Mouse (Mus musculus): ENCODE results near the gene Rpl32.

Gene Rpl32

GRCm38 (mm10) chr6:115814104-115814503 is 5.6 kb upstream of the Rpl32 start:
- DNase-seq = peak; percentile 76

- no peak for DNase-seq
These were observed 3.1 kb upstream of the Rpl32 start for GRCm38 (mm10) chr6:115811606-115812005.

GRCm38 (mm10) chr6:115808196-115808487 is 405 bp downstream of the Rpl32 start:
- no peak for DNase-seq

GRCm38 (mm10) chr6:115807464-115808195 is 917 bp downstream of the Rpl32 start:
- DNase-seq = no peak

GRCm38 (mm10) chr6:115804432-115805192 is 3.9 kb downstream of the Rpl32 start:
- DNase-seq = no peak

GRCm38 (mm10) chr6:115803541-115804382 is 4.8 kb downstream of the Rpl32 start:
- DNase-seq = peak; percentile 88

GRCm38 (mm10) chr6:115801811-115802210 is 6.7 kb downstream of the Rpl32 start:
- no peak for DNase-seq

GRCm38 (mm10) chr6:115792691-115793215 is 15.8 kb downstream of the Rpl32 start:
- no peak for DNase-seq

GRCm38 (mm10) chr6:115791842-115792686 is 16.5 kb downstream of the Rpl32 start:
- DNase-seq = peak; percentile 66

GRCm38 (mm10) chr6:115791016-115791415 is 17.5 kb downstream of the Rpl32 start:
- DNase-seq = no peak

- no peak for DNase-seq
These were observed 25.8 kb downstream of the Rpl32 start for GRCm38 (mm10) chr6:115782781-115783180.

GRCm38 (mm10) chr6:115776363-115776762 is 32.2 kb downstream of the Rpl32 start:
- DNase-seq = no peak

- no peak for DNase-seq
These were observed 32.7 kb downstream of the Rpl32 start for GRCm38 (mm10) chr6:115775838-115776237.

- no peak for DNase-seq
These were observed 34.0 kb downstream of the Rpl32 start, which contains the start of gene Cand2 for GRCm38 (mm10) chr6:115774501-115774921. TSS of gene Cand2 (plus strand) at chr6:115774538.

GRCm38 (mm10) chr6:115773966-115774413 is 34.6 kb downstream of the Rpl32 start:
- no peak for DNase-seq

GRCm38 (mm10) chr6:115772604-115773003 is 35.9 kb downstream of the Rpl32 start:
- DNase-seq = no peak

- DNase-seq = no peak
These were observed 36.3 kb downstream of the Rpl32 start for GRCm38 (mm10) chr6:115772201-115772600.

- no peak for DNase-seq
These were observed 37.7 kb downstream of the Rpl32 start for GRCm38 (mm10) chr6:115770852-115771251.

GRCm38 (mm10) chr6:115770059-115770670 is 38.4 kb downstream of the Rpl32 start:
- no peak for DNase-seq

GRCm38 (mm10) chr6:115768207-115768606 is 40.3 kb downstream of the Rpl32 start:
- peak; percentile 26 for DNase-seq

GRCm38 (mm10) chr6:115767357-115767756 is 41.2 kb downstream of the Rpl32 start:
- DNase-seq = no peak

- peak; percentile 69 for DNase-seq
These were observed 44.4 kb downstream of the Rpl32 start for GRCm38 (mm10) chr6:115764179-115764578.

All from kidney, adult 9 months (tissue).